Mouse (Mus musculus) CH12.LX (cell line): ENCODE data around the gene Rbfox1.

Experiments
- CHD1 ChIP-seq: IDR thresholded peaks from 2 replicates; pipeline ENCODE4 v1.6.1; 2012; ENCODE audit warnings: low read depth, low read length, improper control_type of control experiment, inconsistent platforms
- CTCF ChIP-seq, 2 experiments: IDR thresholded peaks in 1 of 2; conservative IDR thresholded peaks in 1 of 2; 2 replicates each; pipeline ENCODE4 v1.5.1; 2011 to 2012; ENCODE audit warnings: low read depth in 2 of 2, low read length in 2 of 2, improper control_type of control experiment in 1 of 2, inconsistent platforms in 1 of 2, mild to moderate bottlenecking in 1 of 2, moderate library complexity in 1 of 2
- TCF12 ChIP-seq: IDR thresholded peaks from 2 replicates; pipeline ENCODE4 v1.6.1; 2014; ENCODE audit warnings: low read depth, mild to moderate bottlenecking, inconsistent platforms, low read length, improper control_type of control experiment

DNA sequence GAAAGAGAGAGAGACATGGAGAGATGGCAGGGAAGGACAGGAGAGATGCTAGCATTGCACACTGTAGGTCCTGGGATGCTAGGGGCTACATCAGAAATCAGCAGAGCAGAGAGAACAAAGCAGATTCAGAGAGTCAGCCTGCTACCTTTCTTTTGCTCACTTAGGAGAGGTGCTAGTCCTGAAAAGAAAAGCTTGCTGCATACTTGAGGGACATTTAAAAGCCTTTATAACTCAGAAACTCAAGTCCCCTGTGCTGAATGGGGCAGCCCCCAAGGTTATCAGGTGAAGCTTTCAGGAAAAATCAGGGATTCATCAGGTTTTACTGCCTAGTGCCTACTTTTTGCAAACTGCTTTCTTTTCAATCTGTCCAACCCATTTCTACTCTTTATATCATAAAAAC, 1480.7 kb downstream of the Rbfox1 start:
- TF ChIP-seq CHD1 = no peak
- no peak for TF ChIP-seq CTCF (conservative IDR thresholded peaks at IDR 0.05 in 1 of 2, IDR thresholded peaks at IDR 0.05 in 1 of 2; ENCODE audit: low read depth in 2 of 2, low read length in 2 of 2)
- TF ChIP-seq TCF12 = no peak
